Mouse (Mus musculus): ENCODE data around the gene Nr2e1. TPM values are rescaled to one million over a fixed set of nuclear protein-coding genes. Genes with fewer than 3 reads are reported as not detected.

Nr2e1 gene
- polyA plus RNA-seq, 1 experiment from 2014 or later = not detected

DNA sequence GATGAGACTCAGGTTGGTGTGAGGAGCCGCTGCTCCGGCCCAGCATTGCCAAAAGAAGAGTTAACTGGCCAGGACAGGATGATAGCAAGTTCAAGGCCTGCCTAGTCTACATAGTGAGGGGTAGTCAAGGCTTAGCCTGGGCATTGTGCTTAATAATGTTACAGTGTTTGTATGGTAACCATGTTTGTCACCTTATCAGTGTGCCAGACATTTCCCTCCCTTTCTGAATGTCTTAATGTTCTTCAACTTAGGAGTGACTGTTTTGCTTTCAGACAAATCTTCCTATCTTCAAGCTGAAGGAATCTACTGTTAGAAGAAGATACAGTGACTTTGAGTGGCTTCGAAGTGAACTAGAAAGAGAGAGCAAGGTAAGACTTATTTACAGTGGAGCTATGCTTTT lies 57.8 kb downstream of the Nr2e1 start:
- H3K36me3 ChIP-seq = peaks cover 56% of the 10 kb centered on the region
- peak overlapping the region; percentile 58 for H3K9ac ChIP-seq
- H3K4me1 ChIP-seq (replicated peaks) = peaks cover 94% of the 10 kb centered on the region
- no peaks in the 10 kb centered on the region for H3K9me3 ChIP-seq (replicated peaks)
- peak overlapping the region; percentile 91 for H3K27ac ChIP-seq
- DNase-seq = peak; percentile 47
- WGBS (ENCODE audit: insufficient replicate concordance) = 44% methylated on average over 3 of the region's 3 CpGs
- peak; percentile 79 for ATAC-seq (ENCODE audit: low read depth)
- H3K4me3 ChIP-seq (replicated peaks) = no peak overlapping the region
- H3K27me3 ChIP-seq = no peaks in the 10 kb centered on the region
- H3K4me2 ChIP-seq = peak overlapping the region; percentile 19; the same call in 1 of the 2 replicates

- Histone ChIP-seq H3K9me3 (replicated peaks) (no peaks in the 10 kb centered on the region), H3K36me3 (peaks cover 41% of the 10 kb centered on the region), H3K4me2 (no peak overlapping the region), H3K27ac (peak overlapping the region; percentile 91), H3K4me1 (replicated peaks) (peaks cover 95% of the 10 kb centered on the region), H3K4me3 (replicated peaks) (no peak overlapping the region), H3K9ac (0 out of 2 replicates have a peak overlapping the region, but pooled peaks have one; percentile 15), H3K27me3 (no peaks in the 10 kb centered on the region)
- WGBS (ENCODE audit: insufficient replicate concordance) = 91% methylated on average over 11 of the region's 11 CpGs
- ATAC-seq (ENCODE audit: low read depth) (no peak), DNase-seq (no peak)
Observed at GRCm38 (mm10) chr10:42523556-42524162, 59.8 kb downstream of the Nr2e1 start.

- H3K9me3 ChIP-seq (replicated peaks) = no peaks in the 10 kb centered on the region
- WGBS (ENCODE audit: insufficient replicate concordance) = 77% methylated on average over 2 of the region's 2 CpGs
- no peak for DNase-seq
- peaks cover 94% of the 10 kb centered on the region for H3K4me1 ChIP-seq (replicated peaks)
- no peak overlapping the region for H3K9ac ChIP-seq
- no peaks in the 10 kb centered on the region for H3K27me3 ChIP-seq
- H3K36me3 ChIP-seq = peaks cover 34% of the 10 kb centered on the region
- H3K27ac ChIP-seq = peak overlapping the region; percentile 25; the same call in 1 of the 2 replicates
- H3K4me3 ChIP-seq (replicated peaks) = no peak overlapping the region
- ATAC-seq (ENCODE audit: low read depth) = no peak
- no peak overlapping the region for H3K4me2 ChIP-seq
Observed at GRCm38 (mm10) chr10:42522912-42523311, 60.5 kb downstream of the Nr2e1 start.

DNA sequence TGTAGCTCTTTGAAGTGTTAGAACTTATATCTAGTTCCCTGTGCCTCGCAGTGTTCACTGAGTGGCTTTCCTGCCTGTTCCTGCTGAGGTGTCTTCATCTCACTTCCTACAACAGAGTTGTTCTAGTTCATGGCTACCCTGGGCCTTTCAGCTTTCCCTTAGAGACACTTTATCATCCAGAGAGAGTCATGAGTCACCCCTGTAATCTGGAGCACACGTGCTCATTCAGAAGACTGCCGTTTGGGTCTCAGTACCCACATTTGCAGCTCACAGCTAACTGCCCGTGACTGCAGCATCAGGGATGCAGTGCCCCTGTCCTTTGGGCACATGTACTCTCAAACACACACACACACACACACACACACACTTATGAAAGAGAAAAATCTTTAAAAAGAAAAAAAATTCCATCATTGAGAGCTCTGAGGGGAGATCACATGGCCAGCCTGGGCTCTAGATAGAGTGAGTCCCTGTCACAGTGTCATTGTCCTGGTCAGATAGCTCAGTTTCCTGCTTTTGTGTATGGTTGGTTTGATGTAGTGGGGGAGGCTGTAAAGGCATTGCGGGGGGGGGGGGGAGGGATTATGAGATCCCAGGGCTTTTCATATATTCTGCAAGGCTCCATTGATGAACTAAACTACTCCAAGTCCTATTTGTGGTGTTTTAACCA lies 62.0 kb downstream of the Nr2e1 start:
- Histone ChIP-seq H3K9ac (peak overlapping the region; percentile 26; the same call in 1 of the 2 replicates), H3K4me1 (replicated peaks) (peaks cover 94% of the 10 kb centered on the region), H3K4me3 (replicated peaks) (no peak overlapping the region), H3K36me3 (peaks cover 21% of the 10 kb centered on the region), H3K9me3 (replicated peaks) (no peaks in the 10 kb centered on the region), H3K4me2 (peak overlapping the region; percentile 11), H3K27me3 (no peaks in the 10 kb centered on the region), H3K27ac (peak overlapping the region; percentile 83)
- 12% methylated on average over 5 of the region's 5 CpGs for WGBS (ENCODE audit: insufficient replicate concordance)
- no peak for DNase-seq
- peak; percentile 76 for ATAC-seq (ENCODE audit: low read depth)

- peak overlapping the region; percentile 33 for H3K4me2 ChIP-seq
Observed at GRCm38 (mm10) chr10:42518363-42518762, 65.1 kb downstream of the Nr2e1 start.

DNA sequence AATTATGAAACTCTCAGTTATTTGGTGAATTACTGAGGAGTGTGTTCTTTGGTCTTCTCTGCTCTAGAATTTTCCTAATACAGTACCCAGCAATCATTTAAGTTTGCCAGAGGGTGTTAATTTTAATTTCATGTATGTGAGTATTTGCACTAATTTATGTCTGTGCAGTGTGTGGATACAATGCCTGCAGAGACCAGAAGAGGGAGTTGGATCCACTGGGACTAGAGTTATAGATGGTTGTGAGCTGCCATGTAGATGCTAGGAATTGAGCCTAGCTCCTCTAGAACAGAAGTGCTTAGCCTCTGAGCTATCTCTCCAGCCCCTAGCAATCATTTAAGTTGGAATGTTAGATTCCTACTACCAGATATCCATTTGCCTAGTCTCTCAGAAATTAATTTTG lies 69.3 kb downstream of the Nr2e1 start:
- no peak for ATAC-seq (ENCODE audit: low read depth)
- no peaks in the 10 kb centered on the region for H3K9me3 ChIP-seq (replicated peaks)
- H3K4me1 ChIP-seq (replicated peaks) = peaks cover 94% of the 10 kb centered on the region
- H3K36me3 ChIP-seq = peaks cover 19% of the 10 kb centered on the region
- peak overlapping the region; percentile 57; the same call in 1 of the 2 replicates for H3K27ac ChIP-seq
- DNase-seq = no peak
- no peak overlapping the region for H3K9ac ChIP-seq
- no peak overlapping the region for H3K4me3 ChIP-seq (replicated peaks)
- no peaks in the 10 kb centered on the region for H3K27me3 ChIP-seq
- no peak overlapping the region for H3K4me2 ChIP-seq

More at GRCm38 (mm10) chr10:42518363-42518762, 65.1 kb downstream of the Nr2e1 start:
- H3K27me3 ChIP-seq = no peaks in the 10 kb centered on the region
- H3K9ac ChIP-seq = peak overlapping the region; percentile 4; the same call in 1 of the 2 replicates
- H3K27ac ChIP-seq = peak overlapping the region; percentile 83
- peaks cover 94% of the 10 kb centered on the region for H3K4me1 ChIP-seq (replicated peaks)
- DNase-seq (peak; percentile 53), ATAC-seq (ENCODE audit: low read depth) (peak; percentile 80)
- H3K9me3 ChIP-seq (replicated peaks) = no peaks in the 10 kb centered on the region
- no peak overlapping the region for H3K4me3 ChIP-seq (replicated peaks)
- peaks cover 12% of the 10 kb centered on the region; the same call in 1 of the 2 replicates for H3K36me3 ChIP-seq
- 25% methylated on average over 8 of the region's 8 CpGs for WGBS (ENCODE audit: insufficient replicate concordance)

Other genes with a start within 250 kb of the Nr2e1 start
- gene Afg1l, start 105.1 kb downstream of the Nr2e1 start, polyA plus RNA-seq (2015; fragmentation: Nextera tagmentation; extraction: Ambion mirVana) = 2.4 and 2.7 TPM in 2 replicates
- gene Snx3, start 81.6 kb downstream of the Nr2e1 start, polyA plus RNA-seq (2015; fragmentation: Nextera tagmentation; extraction: Ambion mirVana) = 294 and 318 TPM in 2 replicates
- 15.6 and 18.4 TPM in 2 replicates for gene Ostm1, start 190 bp upstream of the Nr2e1 start, polyA plus RNA-seq (2015; fragmentation: Nextera tagmentation; extraction: Ambion mirVana)
- gene Sec63, start 177.9 kb upstream of the Nr2e1 start, polyA plus RNA-seq (2015; fragmentation: Nextera tagmentation; extraction: Ambion mirVana) = 9.8 and 10.5 TPM in 2 replicates

Data from liver, embryonic 13.5 days (tissue).